Mouse (Mus musculus) lung, embryonic 16.5 days (tissue): ENCODE data around the gene Tubb4b. TPM values are rescaled to one million over a fixed set of nuclear protein-coding genes. Genes with fewer than 3 reads are reported as not detected.

Experiments used
- ATAC-seq: fragments of 200-750 bp; cut with Nextera tagmentation; 2 replicates; pipeline ENCODE4 v1.8.0; 2017; ENCODE audit warnings: low read depth, mild to moderate bottlenecking, moderate library complexity
- H3K27ac ChIP-seq: fragments of 300-500 bp; sonication (generic); 2 replicates; pipeline ENCODE4 v1.5.1; 2014; ENCODE audit warnings: mild to moderate bottlenecking, control low read depth, low read length
- H3K27me3 ChIP-seq: fragments of 300-500 bp; sonication (generic); 2 replicates; pipeline ENCODE4 v1.6.1; 2014; ENCODE audit warnings: low read depth, low read length, mixed read lengths; ENCODE audit not compliant: control insufficient read depth, insufficient read depth
- H3K36me3 ChIP-seq: fragments of 300-500 bp; sonication (generic); 2 replicates; pipeline ENCODE4 v1.6.1; 2014; ENCODE audit warnings: low read length; ENCODE audit not compliant: control insufficient read depth, insufficient read depth
- H3K4me1 ChIP-seq: fragments of 300-500 bp; sonication (generic); replicated peaks from 2 replicates; pipeline ENCODE4 v1.6.1; 2014; ENCODE audit warnings: low read length, mixed read lengths; ENCODE audit not compliant: control insufficient read depth, insufficient read depth
- H3K4me2 ChIP-seq: fragments of 300-500 bp; sonication (generic); 2 replicates; pipeline ENCODE4 v1.6.1; 2014; ENCODE audit warnings: low read depth, low read length, control low read depth
- H3K4me3 ChIP-seq: fragments of 300-500 bp; sonication (generic); 2 replicates; pipeline ENCODE4 v1.5.1; 2014; ENCODE audit warnings: mild to moderate bottlenecking, low read length, control low read depth
- H3K9ac ChIP-seq: fragments of 300-500 bp; sonication (generic); 2 replicates; pipeline ENCODE4 v1.6.1; 2014; ENCODE audit warnings: low read length, control low read depth
- H3K9me3 ChIP-seq: fragments of 300-500 bp; sonication (generic); 2 replicates; pipeline ENCODE4 v1.6.1; 2016; ENCODE audit warnings: low read length; ENCODE audit not compliant: control insufficient read depth
- WGBS: fragments of 180-500 bp; shearing (Covaris S2); extraction: QIAGEN DNeasy Blood & Tissue Kit; methylation state at CpG from one replicate; pipeline ENCODE4 v1.1.7; 2014; 5-methylcytosine and 5-hydroxymethylcytosine counted together
- polyA plus RNA-seq: library from polyadenylated mRNA; unstranded; fragments of >200 nt; fragmentation: Nextera tagmentation; extraction: Ambion mirVana; gene quantifications from 2 replicates; pipeline ENCODE4 v1.2.1, GENCODE M21; 2015

Tubb4b gene
- polyA plus RNA-seq, 1 experiment from 2014 or later, result 677 TPM

- Histone ChIP-seq H3K4me1 (peaks cover 22% of the 10 kb centered on the region), H3K36me3 (peaks cover 27% of the 10 kb centered on the region), H3K4me2 (no peak overlapping the region)
Observed at GRCm38 (mm10) chr2:25197946-25198345, 26.6 kb downstream of the Tubb4b start.

GRCm38 (mm10) chr2:25197191-25197590 is 27.3 kb downstream of the Tubb4b start:
- no peak for ATAC-seq
- peaks cover 22% of the 10 kb centered on the region for H3K4me1 ChIP-seq
- H3K9ac ChIP-seq, result no peak overlapping the region
- no peaks in the 10 kb centered on the region for H3K9me3 ChIP-seq
- 18% methylated on average over 2 of the region's 2 CpGs for WGBS
- peaks cover 4% of the 10 kb centered on the region; the same call in 1 of the 2 replicates for H3K27me3 ChIP-seq
- H3K36me3 ChIP-seq, result peaks cover 19% of the 10 kb centered on the region
- peak overlapping the region; percentile 87 for H3K27ac ChIP-seq
- H3K4me2 ChIP-seq, result peak overlapping the region; percentile 65
- H3K4me3 ChIP-seq, result no peak overlapping the region; the same call in 1 of the 2 replicates

More at GRCm38 (mm10) chr2:25197946-25198345, 26.6 kb downstream of the Tubb4b start:
- Histone ChIP-seq H3K27me3 (peaks cover 4% of the 10 kb centered on the region; the same call in 1 of the 2 replicates), H3K9me3 (no peaks in the 10 kb centered on the region), H3K27ac (peak overlapping the region; percentile 87; the same call in 1 of the 2 replicates), H3K4me3 (no peak overlapping the region), H3K9ac (peak overlapping the region; percentile 18; the same call in 1 of the 2 replicates)
- no peak for ATAC-seq

GRCm38 (mm10) chr2:25196172-25196954 is 28.1 kb downstream of the Tubb4b start, which contains the start of gene Tor4a:
Tor4a (minus strand) TSS chr2:25196886.
- peaks cover 18% of the 10 kb centered on the region for H3K36me3 ChIP-seq
- peaks cover 4% of the 10 kb centered on the region; the same call in 1 of the 2 replicates for H3K27me3 ChIP-seq
- H3K4me2 ChIP-seq, result peak within 1 kb of the TSS; percentile 65
- WGBS, result 10% methylated on average over 8 of the region's 8 CpGs
- peak within 1 kb of the TSS; percentile 87 for H3K27ac ChIP-seq
- H3K4me1 ChIP-seq, result peaks cover 22% of the 10 kb centered on the region
- ATAC-seq, result peak; percentile 79
- H3K9me3 ChIP-seq, result no peaks in the 10 kb centered on the region
- peak within 1 kb of the TSS; percentile 47 for H3K4me3 ChIP-seq
- peak within 1 kb of the TSS; percentile 64 for H3K9ac ChIP-seq

- Histone ChIP-seq H3K27ac (peak overlapping the region; percentile 87), H3K9me3 (no peaks in the 10 kb centered on the region), H3K9ac (peak overlapping the region; percentile 64), H3K36me3 (peaks cover 11% of the 10 kb centered on the region), H3K27me3 (peaks cover 4% of the 10 kb centered on the region; the same call in 1 of the 2 replicates), H3K4me3 (peak overlapping the region; percentile 47), H3K4me1 (peaks cover 22% of the 10 kb centered on the region), H3K4me2 (peak overlapping the region; percentile 65)
- ATAC-seq, result peak; percentile 41
- 15% methylated on average over 55 of the region's 55 CpGs for WGBS
Observed at GRCm38 (mm10) chr2:25195211-25196156, 29.0 kb downstream of the Tubb4b start.

GRCm38 (mm10) chr2:25194486-25195171 is 29.9 kb downstream of the Tubb4b start:
- peak overlapping the region; percentile 65 for H3K4me2 ChIP-seq
- peaks cover 4% of the 10 kb centered on the region; the same call in 1 of the 2 replicates for H3K27me3 ChIP-seq
- H3K4me1 ChIP-seq, result peaks cover 22% of the 10 kb centered on the region
- no peak for ATAC-seq
- H3K27ac ChIP-seq, result peak overlapping the region; percentile 87; the same call in 1 of the 2 replicates
- WGBS, result 76% methylated on average over 17 of the region's 17 CpGs
- peak overlapping the region; percentile 10; the same call in 1 of the 2 replicates for H3K9ac ChIP-seq
- H3K9me3 ChIP-seq, result no peaks in the 10 kb centered on the region
- peak overlapping the region; percentile 47 for H3K4me3 ChIP-seq
- peaks cover 4% of the 10 kb centered on the region for H3K36me3 ChIP-seq

GRCm38 (mm10) chr2:25194006-25194405 is 30.5 kb downstream of the Tubb4b start:
- H3K27me3 ChIP-seq, result peaks cover 4% of the 10 kb centered on the region; the same call in 1 of the 2 replicates
- no peak for ATAC-seq
- 75% methylated on average over 5 of the region's 5 CpGs for WGBS
- H3K4me3 ChIP-seq, result no peak overlapping the region
- H3K9ac ChIP-seq, result no peak overlapping the region
- H3K9me3 ChIP-seq, result no peaks in the 10 kb centered on the region
- no peak overlapping the region for H3K4me2 ChIP-seq
- H3K36me3 ChIP-seq, result peaks cover 3% of the 10 kb centered on the region; the same call in 1 of the 2 replicates
- H3K4me1 ChIP-seq, result peaks cover 22% of the 10 kb centered on the region
- H3K27ac ChIP-seq, result peak overlapping the region; percentile 50; the same call in 1 of the 2 replicates

- 0 out of 2 replicates have a peak overlapping the region, but pooled peaks have one; percentile 39 for H3K9ac ChIP-seq
- peaks cover 22% of the 10 kb centered on the region for H3K4me1 ChIP-seq
- no peaks in the 10 kb centered on the region for H3K9me3 ChIP-seq
- H3K4me3 ChIP-seq, result no peak overlapping the region
- H3K27ac ChIP-seq, result peak overlapping the region; percentile 50
- peaks cover 4% of the 10 kb centered on the region; the same call in 1 of the 2 replicates for H3K27me3 ChIP-seq
- peak; percentile 71 for ATAC-seq
- 2% methylated on average over 6 of the region's 6 CpGs for WGBS
- 0 out of 2 replicates have a peak overlapping the region, but pooled peaks have one; percentile 30 for H3K4me2 ChIP-seq
- peaks cover under 1% of the 10 kb centered on the region; the same call in 1 of the 2 replicates for H3K36me3 ChIP-seq
Observed at GRCm38 (mm10) chr2:25193330-25193770, 31.2 kb downstream of the Tubb4b start.

GRCm38 (mm10) chr2:25187841-25188240 is 36.7 kb downstream of the Tubb4b start:
- no peak overlapping the region for H3K4me3 ChIP-seq
- WGBS, result 79% methylated on average over 6 of the region's 6 CpGs
- H3K27me3 ChIP-seq, result peaks cover 7% of the 10 kb centered on the region
- H3K9ac ChIP-seq, result no peak overlapping the region
- H3K27ac ChIP-seq, result no peak overlapping the region
- no peak for ATAC-seq
- no peaks in the 10 kb centered on the region for H3K9me3 ChIP-seq
- H3K4me1 ChIP-seq, result peaks cover 7% of the 10 kb centered on the region; the same call in 1 of the 2 replicates
- no peaks in the 10 kb centered on the region for H3K36me3 ChIP-seq
- H3K4me2 ChIP-seq, result no peak overlapping the region
